Mouse (Mus musculus): ENCODE measurements at regions not wholly inside any gene's neighbourhood (a gene's known extent, or its start where the extent isn't known, plus 50 kb on each side); places are given as distances from the start of the nearest gene placed in this dataset.

- no peak for TF ChIP-seq CTCF (conservative IDR thresholded peaks at IDR 0.05; ENCODE audit: low read length)
- no peak for TF ChIP-seq NANOG (IDR thresholded peaks at IDR 0.05; ENCODE audit: borderline replicate concordance, low read length)
- TF ChIP-seq POU5F1 (IDR thresholded peaks at IDR 0.05; ENCODE audit: borderline replicate concordance, low read length), result no peak
Observed at GRCm38 (mm10) chr1:165062813-165063492, 97.6 kb downstream of the Tbx19 start.
